Mouse (Mus musculus): Measurements from ENCODE around the gene Tfap4. TPM values are rescaled to one million over a fixed set of nuclear protein-coding genes. Genes with fewer than 3 reads are reported as not detected.
"Not testable (repeated sequence)": the region's sequence is repeated elsewhere in the genome, so short reads cannot be mapped to it uniquely, and the experiment has no call there.

Tfap4 gene
- polyA plus RNA-seq, 1 experiment = 12.0 TPM

DNA sequence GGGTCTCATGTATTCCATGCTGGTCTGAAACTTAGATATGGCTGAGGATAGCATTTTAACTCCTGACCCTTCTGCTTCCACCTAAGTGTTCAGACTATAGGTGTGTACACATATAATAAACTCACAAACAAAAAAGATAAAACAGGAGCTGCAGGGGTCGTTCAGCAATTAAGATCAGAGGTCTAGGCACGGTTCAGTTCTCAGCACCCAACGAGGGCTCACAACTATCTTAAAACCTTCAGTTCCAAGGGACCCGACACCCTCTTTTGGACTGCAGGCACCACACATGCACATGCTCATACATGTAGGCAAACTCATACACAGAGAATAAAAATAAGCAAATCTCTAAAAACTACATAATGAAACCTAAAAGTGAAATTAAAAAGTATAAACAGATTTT lies 18.6 kb downstream of the Tfap4 start:
- H3K4me3 ChIP-seq (ENCODE audit: control insufficient read depth, insufficient read depth, low read length) = no peak overlapping the region
- no peak for TF ChIP-seq CTCF (IDR thresholded peaks at IDR 0.05; ENCODE audit: borderline replicate concordance, control insufficient read depth, extremely low read depth, insufficient read depth, low read length, poor library complexity)
- TF ChIP-seq POLR2A (IDR thresholded peaks at IDR 0.05; ENCODE audit: control insufficient read depth, extremely low read depth, insufficient read depth, low read length, poor library complexity) = no peak
- WGBS = 67% methylated on average over 4 of the region's 4 CpGs
- H3K27ac ChIP-seq (ENCODE audit: control insufficient read depth, insufficient read depth, low read length) = no peak overlapping the region
- H3K27me3 ChIP-seq (ENCODE audit: control insufficient read depth, insufficient read depth, low read length) = no peaks in the 10 kb centered on the region
- peaks cover 2% of the 10 kb centered on the region; the same call in 1 of the 2 replicates for H3K4me1 ChIP-seq (replicated peaks; ENCODE audit: control insufficient read depth, insufficient read depth, low read length)
- peaks cover 10% of the 10 kb centered on the region; the same call in 1 of the 2 replicates for H3K36me3 ChIP-seq (ENCODE audit: control insufficient read depth, insufficient read depth, low read length)
- no peak for DNase-seq

DNA sequence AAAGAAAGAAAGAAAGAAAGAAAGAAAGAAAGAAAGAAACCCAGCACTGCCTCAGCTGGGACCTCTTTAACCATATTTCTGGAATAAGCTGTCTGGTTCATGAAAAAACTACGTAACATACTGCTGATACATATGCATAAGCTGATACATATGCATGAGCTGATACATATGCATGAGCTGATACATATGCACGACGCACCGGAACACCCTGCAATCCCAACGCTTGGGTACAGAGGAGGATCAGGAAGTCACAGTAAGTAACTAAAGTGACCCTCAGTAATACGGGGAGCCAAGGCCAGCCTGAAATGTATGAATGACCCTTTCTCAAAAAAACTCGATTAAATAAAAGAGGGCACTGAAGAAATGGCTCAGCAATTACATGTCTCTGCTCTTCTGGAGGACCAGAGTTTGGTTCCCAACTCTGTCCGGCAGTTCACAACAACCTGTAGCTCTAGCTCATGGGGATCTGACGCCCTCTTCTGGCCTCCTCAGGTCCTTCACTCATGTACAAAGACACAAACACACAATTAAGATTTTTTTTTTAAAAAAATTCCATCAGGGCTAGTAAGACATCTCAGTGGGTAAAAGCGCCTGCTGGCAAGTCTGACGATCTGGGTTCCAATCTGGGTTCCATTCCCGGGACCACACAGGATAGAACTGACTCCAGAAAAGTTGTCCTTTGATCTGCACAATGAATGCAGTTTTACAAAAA lies 19.4 kb downstream of the Tfap4 start:
- TF ChIP-seq POLR2A (IDR thresholded peaks at IDR 0.05; ENCODE audit: control insufficient read depth, extremely low read depth, insufficient read depth, low read length, poor library complexity) = no peak
- no peak for TF ChIP-seq CTCF (IDR thresholded peaks at IDR 0.05; ENCODE audit: borderline replicate concordance, control insufficient read depth, extremely low read depth, insufficient read depth, low read length, poor library complexity)
- no peak overlapping the region for H3K4me3 ChIP-seq (ENCODE audit: control insufficient read depth, insufficient read depth, low read length)
- peaks cover 3% of the 10 kb centered on the region; the same call in 1 of the 2 replicates for H3K36me3 ChIP-seq (ENCODE audit: control insufficient read depth, insufficient read depth, low read length)
- DNase-seq = no peak
- no peaks in the 10 kb centered on the region for H3K27me3 ChIP-seq (ENCODE audit: control insufficient read depth, insufficient read depth, low read length)
- H3K27ac ChIP-seq (ENCODE audit: control insufficient read depth, insufficient read depth, low read length) = no peak overlapping the region
- peaks cover 2% of the 10 kb centered on the region; the same call in 1 of the 2 replicates for H3K4me1 ChIP-seq (replicated peaks; ENCODE audit: control insufficient read depth, insufficient read depth, low read length)
- 97% methylated on average over 12 of the region's 12 CpGs for WGBS

GRCm38 (mm10) chr16:4539521-4539920 lies 20.1 kb downstream of the Tfap4 start:
- Histone ChIP-seq H3K36me3 (ENCODE audit: control insufficient read depth, insufficient read depth, low read length) (no peaks in the 10 kb centered on the region), H3K27ac (ENCODE audit: control insufficient read depth, insufficient read depth, low read length) (no peak overlapping the region)
- WGBS = 49% methylated on average over 4 of the region's 4 CpGs

DNA sequence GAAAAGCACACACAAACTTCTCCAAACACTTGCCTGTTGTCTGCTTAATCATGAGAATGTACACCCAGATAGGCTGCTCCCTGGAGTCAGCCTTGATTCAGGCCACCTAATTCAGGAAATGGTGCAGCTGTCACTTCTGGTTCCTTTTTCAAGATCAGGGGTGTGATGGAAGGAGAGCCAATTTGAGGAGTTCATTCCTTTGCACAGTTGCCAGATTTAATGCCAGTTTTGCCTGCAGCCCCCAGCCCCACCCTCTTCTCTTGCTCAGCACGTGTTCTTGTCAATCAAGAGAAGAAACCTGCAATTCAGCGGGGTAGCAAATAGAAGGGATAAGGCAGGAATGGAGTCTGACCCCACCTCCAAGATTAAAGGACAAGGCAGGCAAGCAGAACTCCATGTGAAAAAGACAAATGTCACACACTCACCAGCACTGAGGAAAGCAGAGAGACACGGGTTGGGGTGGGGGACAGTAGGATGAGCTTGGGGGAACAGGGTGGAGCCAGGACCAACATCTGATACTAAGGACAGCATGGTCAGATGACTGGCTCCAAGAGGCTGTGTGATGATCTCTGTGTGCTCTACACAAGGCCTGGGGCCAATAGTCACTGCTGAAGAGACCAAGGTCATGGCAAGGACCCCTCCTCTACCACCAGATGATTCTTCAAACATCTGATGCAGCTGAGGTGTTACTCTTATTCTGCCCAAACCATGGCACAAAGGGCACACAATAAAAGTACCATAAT lies 21.9 kb downstream of the Tfap4 start:
- Histone ChIP-seq H3K27me3 (ENCODE audit: control insufficient read depth, insufficient read depth, low read length) (no peaks in the 10 kb centered on the region), H3K27ac (ENCODE audit: control insufficient read depth, insufficient read depth, low read length) (no peak overlapping the region), H3K4me3 (ENCODE audit: control insufficient read depth, insufficient read depth, low read length) (no peak overlapping the region), H3K36me3 (ENCODE audit: control insufficient read depth, insufficient read depth, low read length) (no peaks in the 10 kb centered on the region), H3K4me1 (replicated peaks; ENCODE audit: control insufficient read depth, insufficient read depth, low read length) (peaks cover 2% of the 10 kb centered on the region; the same call in 1 of the 2 replicates)
- DNase-seq = no peak
- 18% methylated on average over 3 of the region's 3 CpGs for WGBS
- no peak for TF ChIP-seq CTCF (IDR thresholded peaks at IDR 0.05; ENCODE audit: borderline replicate concordance, control insufficient read depth, extremely low read depth, insufficient read depth, low read length, poor library complexity)
- no peak for TF ChIP-seq POLR2A (IDR thresholded peaks at IDR 0.05; ENCODE audit: control insufficient read depth, extremely low read depth, insufficient read depth, low read length, poor library complexity)

More at GRCm38 (mm10) chr16:4539521-4539920, 20.1 kb downstream of the Tfap4 start:
- H3K27me3 ChIP-seq (ENCODE audit: control insufficient read depth, insufficient read depth, low read length) = no peaks in the 10 kb centered on the region
- H3K4me3 ChIP-seq (ENCODE audit: control insufficient read depth, insufficient read depth, low read length) = no peak overlapping the region
- H3K4me1 ChIP-seq (replicated peaks; ENCODE audit: control insufficient read depth, insufficient read depth, low read length) = peaks cover 2% of the 10 kb centered on the region; the same call in 1 of the 2 replicates
- no peak for DNase-seq
- TF ChIP-seq CTCF (IDR thresholded peaks at IDR 0.05; ENCODE audit: borderline replicate concordance, control insufficient read depth, extremely low read depth, insufficient read depth, low read length, poor library complexity) = no peak
- TF ChIP-seq POLR2A (IDR thresholded peaks at IDR 0.05; ENCODE audit: control insufficient read depth, extremely low read depth, insufficient read depth, low read length, poor library complexity) = no peak

DNA sequence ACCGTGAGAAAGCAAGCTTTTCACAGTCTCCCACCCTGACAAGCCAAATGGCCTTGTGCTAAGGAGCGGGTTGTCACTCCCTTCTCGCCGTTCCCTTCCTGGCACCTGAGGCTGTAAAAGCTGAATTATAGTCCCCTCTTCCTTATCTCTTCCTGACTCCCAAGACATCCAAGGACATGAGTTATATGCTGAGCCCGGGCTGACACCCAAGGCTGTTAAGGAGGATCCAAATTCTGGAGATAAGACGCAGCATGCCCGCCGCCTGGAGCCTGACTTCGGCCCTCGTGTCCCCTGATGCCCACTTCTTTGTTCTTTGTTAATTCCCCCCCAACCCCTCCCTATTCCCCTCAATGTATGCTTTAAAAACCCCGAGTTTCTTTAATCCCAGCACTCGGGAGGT lies 32.3 kb downstream of the Tfap4 start:
- H3K4me3 ChIP-seq (ENCODE audit: control insufficient read depth, insufficient read depth, low read length); H3K36me3 ChIP-seq (ENCODE audit: control insufficient read depth, insufficient read depth, low read length); H3K27ac ChIP-seq (ENCODE audit: control insufficient read depth, insufficient read depth, low read length); H3K27me3 ChIP-seq (ENCODE audit: control insufficient read depth, insufficient read depth, low read length); H3K4me1 ChIP-seq (replicated peaks; ENCODE audit: control insufficient read depth, insufficient read depth, low read length); DNase-seq: not testable (repeated sequence)
- WGBS = 97% methylated on average over 12 of the region's 12 CpGs

DNA sequence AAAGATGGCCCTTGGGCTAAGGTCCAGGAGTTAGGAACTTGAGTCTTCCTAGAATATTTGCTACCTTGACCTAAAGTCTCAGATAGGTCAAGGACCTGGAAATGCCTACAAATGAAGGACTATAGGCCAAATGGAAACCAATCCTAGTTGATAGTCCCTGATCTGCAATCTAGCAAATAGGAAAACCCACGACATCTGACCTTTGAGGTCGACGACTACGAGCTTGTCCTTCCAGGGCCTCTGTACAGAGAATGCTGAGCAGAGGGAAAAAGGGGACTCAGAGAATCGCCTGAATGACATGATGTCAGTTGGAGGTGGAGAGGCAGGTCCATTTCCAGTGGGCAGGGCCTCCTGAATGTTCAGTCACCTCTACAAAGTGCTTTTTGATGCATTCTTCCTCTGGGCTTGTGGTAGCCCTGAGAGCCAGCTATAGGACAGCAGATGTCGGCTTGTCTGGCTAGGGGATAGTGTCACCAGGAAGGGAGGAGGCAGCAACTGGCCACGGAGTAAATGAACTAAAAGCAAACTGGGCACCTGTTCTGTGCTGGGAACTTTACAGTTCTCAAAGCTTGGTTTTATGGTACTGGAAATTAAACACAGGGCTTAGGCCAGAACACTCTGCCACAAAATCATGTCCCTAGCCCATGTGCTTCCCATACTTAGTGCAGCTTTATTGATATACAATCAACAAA lies 36.2 kb downstream of the Tfap4 start:
- Histone ChIP-seq H3K36me3 (ENCODE audit: control insufficient read depth, insufficient read depth, low read length) (no peaks in the 10 kb centered on the region), H3K4me1 (replicated peaks; ENCODE audit: control insufficient read depth, insufficient read depth, low read length) (peaks cover 4% of the 10 kb centered on the region; the same call in 1 of the 2 replicates), H3K27ac (ENCODE audit: control insufficient read depth, insufficient read depth, low read length) (no peak overlapping the region), H3K27me3 (ENCODE audit: control insufficient read depth, insufficient read depth, low read length) (no peaks in the 10 kb centered on the region), H3K4me3 (ENCODE audit: control insufficient read depth, insufficient read depth, low read length) (no peak overlapping the region)
- DNase-seq = no peak
- no peak for TF ChIP-seq CTCF (IDR thresholded peaks at IDR 0.05; ENCODE audit: borderline replicate concordance, control insufficient read depth, extremely low read depth, insufficient read depth, low read length, poor library complexity)
- no peak for TF ChIP-seq POLR2A (IDR thresholded peaks at IDR 0.05; ENCODE audit: control insufficient read depth, extremely low read depth, insufficient read depth, low read length, poor library complexity)
- 88% methylated on average over 7 of the region's 7 CpGs for WGBS
